Mouse (Mus musculus) naive thymus-derived CD4-positive, alpha-beta T cell, adult 2 months (primary cell): ENCODE data around the gene Vps16.

ENCODE experiments used
- DNase-seq: peaks from one replicate; pipeline ENCODE4 v3.0.0-alpha.2; 2011; ENCODE audit warnings: low read depth

Gene Vps16

GRCm38 (mm10) chr2:130459576-130459975 is 35.4 kb downstream of the Vps16 start:
- DNase-seq: no peak

DNA sequence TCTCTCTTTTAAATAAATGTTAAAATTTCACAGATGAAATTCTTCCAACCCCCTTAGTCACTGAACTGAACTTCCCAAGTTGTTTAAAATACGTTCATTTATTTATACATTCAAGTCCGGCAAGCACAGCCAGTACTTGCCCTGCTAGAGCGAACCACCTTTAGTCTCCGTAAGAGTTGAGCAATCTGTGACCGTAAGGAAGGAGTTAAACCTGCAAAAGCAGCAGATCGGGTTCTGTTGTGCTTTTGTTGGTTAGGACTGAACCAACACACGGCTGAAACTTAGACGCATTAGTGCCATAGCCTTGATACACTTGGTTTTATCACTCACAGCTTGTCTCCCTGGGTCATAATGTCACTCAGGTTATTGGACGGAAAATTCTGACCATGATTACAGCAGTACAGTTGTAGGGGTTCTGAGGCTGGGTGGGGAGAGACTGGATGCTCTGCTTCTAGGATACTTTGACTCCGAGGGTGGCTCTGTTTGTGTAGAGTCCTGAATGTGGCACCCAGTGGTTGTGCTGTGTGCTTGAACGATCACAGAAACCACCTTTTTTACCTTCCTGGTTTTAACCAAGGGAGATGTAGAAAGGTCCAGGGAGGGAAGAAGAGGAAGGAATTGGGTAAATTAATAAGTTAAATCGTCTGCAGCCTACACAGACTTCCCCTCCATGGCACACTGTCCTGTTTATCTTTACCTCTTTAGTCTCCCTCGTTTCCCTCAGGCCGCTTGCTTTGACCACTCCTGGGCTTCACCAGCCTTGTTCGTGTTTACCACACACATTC is 37.3 kb downstream of the Vps16 start:
- DNase-seq: no peak

DNA sequence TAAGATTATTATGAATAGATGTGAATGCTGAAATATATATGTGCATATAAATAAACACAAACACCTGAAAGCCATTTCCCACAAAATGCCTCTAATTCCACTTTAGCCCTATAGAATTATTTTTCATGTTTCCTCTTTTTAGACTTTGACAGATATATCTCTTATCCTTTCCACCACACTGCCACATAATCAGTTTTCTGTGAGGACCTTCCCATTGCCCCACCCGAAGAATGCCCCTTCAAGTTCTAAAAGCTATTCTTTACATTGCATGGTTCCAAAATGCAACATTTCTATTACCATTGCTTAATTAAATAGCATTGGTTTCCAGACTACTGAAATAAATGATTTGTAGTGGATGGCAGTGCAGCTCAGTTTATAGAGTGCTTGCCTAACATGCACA is 42.3 kb downstream of the Vps16 start:
- no peak for DNase-seq

GRCm38 (mm10) chr2:130469366-130469765 is 45.2 kb downstream of the Vps16 start:
- no peak for DNase-seq

GRCm38 (mm10) chr2:130469935-130470334 is 45.8 kb downstream of the Vps16 start:
- no peak for DNase-seq

- DNase-seq: no peak
Observed at GRCm38 (mm10) chr2:130472908-130473510, 48.9 kb downstream of the Vps16 start.

GRCm38 (mm10) chr2:130475764-130476163 is 51.6 kb downstream of the Vps16 start:
- DNase-seq: no peak

GRCm38 (mm10) chr2:130476666-130477297 is 52.6 kb downstream of the Vps16 start:
- DNase-seq: no peak

DNA sequence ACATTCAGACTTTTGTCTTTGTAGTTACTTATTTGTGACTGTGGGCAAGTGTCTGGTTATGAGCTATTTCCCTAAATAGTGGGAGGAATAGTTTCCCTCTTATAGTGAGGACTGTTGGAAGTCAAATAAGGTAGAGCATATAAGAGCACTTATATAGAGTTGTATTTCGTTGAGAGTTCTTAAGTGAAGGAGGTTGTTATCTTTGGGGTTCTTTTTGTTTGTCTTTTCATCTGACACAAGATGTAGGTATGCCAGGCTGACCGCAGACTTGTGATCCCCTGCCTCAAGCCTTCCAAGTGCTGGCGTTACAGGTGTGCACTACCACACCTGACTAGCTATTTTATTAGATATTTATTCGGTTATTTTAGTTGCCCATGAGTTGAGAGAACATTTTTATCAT is 58.0 kb downstream of the Vps16 start:
- DNase-seq: no peak

- no peak for DNase-seq
Observed at GRCm38 (mm10) chr2:130482700-130483099, 58.6 kb downstream of the Vps16 start.

GRCm38 (mm10) chr2:130484206-130484605 is 60.1 kb downstream of the Vps16 start:
- DNase-seq: no peak

GRCm38 (mm10) chr2:130488002-130488401 is 63.9 kb downstream of the Vps16 start:
- DNase-seq: no peak

- no peak for DNase-seq
Observed at GRCm38 (mm10) chr2:130488600-130488999, 64.5 kb downstream of the Vps16 start.

DNA sequence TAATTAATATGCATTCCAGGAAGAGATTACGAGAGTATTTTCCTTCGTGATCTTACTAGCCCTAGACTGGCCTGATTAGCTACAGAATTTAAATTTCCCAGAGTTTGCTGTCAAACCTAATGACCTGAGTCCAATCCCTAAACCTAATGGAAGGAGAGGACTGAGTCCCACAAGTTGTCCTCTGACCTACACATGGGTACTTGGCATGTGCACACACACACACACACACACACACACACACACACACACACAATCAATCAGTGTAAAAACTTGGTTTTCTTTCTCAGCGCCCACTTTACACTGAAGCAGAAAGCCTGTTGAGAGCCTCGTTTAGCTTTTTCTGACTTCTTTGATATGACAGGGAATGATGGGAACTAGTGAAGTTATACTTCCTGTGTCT is 67.0 kb downstream of the Vps16 start:
- no peak for DNase-seq

GRCm38 (mm10) chr2:130491587-130491986 is 67.4 kb downstream of the Vps16 start:
- no peak for DNase-seq
